Mouse (Mus musculus) testis, adult 2 months (tissue): Measurements from ENCODE around the gene Gtse1. TPM values are rescaled to one million over a fixed set of nuclear protein-coding genes. Genes with fewer than 3 reads are reported as not detected.
"Not testable (repeated sequence)": the region's sequence is repeated elsewhere in the genome, so short reads cannot be mapped to it uniquely, and the experiment has no call there.

Experiments
- H3K27ac ChIP-seq: fragments of 200-500 bp; 2 replicates; pipeline ENCODE4 v1.5.1; 2012; ENCODE audit warnings: low read depth, low read length; ENCODE audit not compliant: control insufficient read depth, insufficient read depth
- H3K27me3 ChIP-seq: fragments of 200-500 bp; 2 replicates; pipeline ENCODE4 v1.6.1; 2012; ENCODE audit warnings: mild to moderate bottlenecking, low read length, moderate library complexity; ENCODE audit not compliant: control insufficient read depth, insufficient read depth
- H3K36me3 ChIP-seq: fragments of 200-500 bp; 2 replicates; pipeline ENCODE4 v1.6.1; 2012; ENCODE audit warnings: mild to moderate bottlenecking, low read length; ENCODE audit not compliant: control insufficient read depth, insufficient read depth
- H3K4me1 ChIP-seq: fragments of 200-500 bp; 2 replicates; pipeline ENCODE4 v1.6.1; 2012; ENCODE audit warnings: low read length; ENCODE audit not compliant: control insufficient read depth, insufficient read depth
- H3K4me3 ChIP-seq: fragments of 200-500 bp; 2 replicates; pipeline ENCODE4 v1.5.1; 2012; ENCODE audit warnings: low read depth, mild to moderate bottlenecking, low read length, moderate library complexity, mixed read lengths; ENCODE audit not compliant: control insufficient read depth
- CTCF ChIP-seq: fragments of 200-500 bp; IDR thresholded peaks from 2 replicates; pipeline ENCODE4 v1.5.1; 2012; ENCODE audit warnings: low read depth, mild to moderate bottlenecking, inconsistent platforms, low read length, moderate library complexity; ENCODE audit not compliant: control insufficient read depth, insufficient read depth, insufficient replicate concordance
- POLR2A ChIP-seq: fragments of 200-500 bp; IDR thresholded peaks from 2 replicates; pipeline ENCODE4 v1.6.1; 2012; ENCODE audit warnings: low read depth, mild to moderate bottlenecking, inconsistent platforms, low read length, moderate library complexity; ENCODE audit not compliant: control insufficient read depth
- polyA plus RNA-seq: library from polyadenylated mRNA; depleted of rRNA; stranded (reverse); fragments of >200 nt; gene quantifications from 2 replicates; pipeline ENCODE4 v1.2.3, GENCODE M21; 2012

Gene Gtse1
- polyA plus RNA-seq, 1 experiment = 9.9 TPM

DNA sequence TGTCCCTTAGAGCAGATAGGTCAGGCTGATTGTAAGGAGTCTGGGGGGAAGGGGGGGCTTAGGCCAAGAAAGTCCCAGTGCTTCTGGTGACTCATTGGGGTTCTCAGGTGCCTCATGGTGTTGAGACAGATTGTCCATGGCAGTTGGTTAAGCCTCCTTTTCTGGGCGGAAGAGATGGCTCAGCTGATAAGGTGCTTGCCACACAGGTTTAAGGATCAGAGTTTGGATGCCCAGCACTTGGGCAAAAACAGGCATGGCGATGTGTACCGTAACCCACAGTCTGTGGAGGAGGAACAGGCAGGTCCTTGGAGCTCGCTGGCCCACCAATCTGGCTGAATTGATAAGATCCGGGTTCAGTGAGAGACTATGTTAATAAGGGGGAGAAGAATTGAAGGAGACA, 22.7 kb upstream of the Gtse1 start:
- H3K36me3 ChIP-seq = no peaks in the 10 kb centered on the region
- H3K4me1 ChIP-seq = peaks cover 8% of the 10 kb centered on the region
- TF ChIP-seq POLR2A (no peak), CTCF (no peak)
- no peak overlapping the region for H3K4me3 ChIP-seq
- H3K27me3 ChIP-seq = no peaks in the 10 kb centered on the region
- no peak overlapping the region for H3K27ac ChIP-seq

DNA sequence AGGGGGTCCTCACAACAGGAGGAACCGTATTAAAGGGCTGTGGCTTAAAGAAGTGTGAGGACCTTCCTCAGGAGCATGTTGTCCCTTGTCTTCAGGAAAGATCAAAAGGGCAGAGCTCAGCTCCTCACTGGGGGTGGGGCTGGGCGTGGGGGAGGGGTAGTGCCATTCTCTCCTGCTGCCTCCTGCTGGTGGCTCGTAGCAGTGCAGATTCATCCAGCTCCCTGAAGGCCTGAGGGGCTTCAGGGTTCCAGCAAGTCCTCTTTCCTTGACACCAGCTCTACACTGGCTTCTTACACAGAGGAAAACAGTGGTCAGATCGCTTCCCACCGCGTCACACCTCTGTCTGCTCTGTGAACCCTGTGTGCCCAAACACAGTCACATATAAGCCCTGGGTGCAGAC, 18.6 kb upstream of the Gtse1 start:
- Histone ChIP-seq H3K4me1 (no peaks in the 10 kb centered on the region), H3K27ac (no peak overlapping the region), H3K27me3 (no peaks in the 10 kb centered on the region), H3K36me3 (no peaks in the 10 kb centered on the region), H3K4me3 (no peak overlapping the region)
- no peak for TF ChIP-seq POLR2A
- peak; percentile 47; the same call in 1 of the 2 replicates for TF ChIP-seq CTCF

DNA sequence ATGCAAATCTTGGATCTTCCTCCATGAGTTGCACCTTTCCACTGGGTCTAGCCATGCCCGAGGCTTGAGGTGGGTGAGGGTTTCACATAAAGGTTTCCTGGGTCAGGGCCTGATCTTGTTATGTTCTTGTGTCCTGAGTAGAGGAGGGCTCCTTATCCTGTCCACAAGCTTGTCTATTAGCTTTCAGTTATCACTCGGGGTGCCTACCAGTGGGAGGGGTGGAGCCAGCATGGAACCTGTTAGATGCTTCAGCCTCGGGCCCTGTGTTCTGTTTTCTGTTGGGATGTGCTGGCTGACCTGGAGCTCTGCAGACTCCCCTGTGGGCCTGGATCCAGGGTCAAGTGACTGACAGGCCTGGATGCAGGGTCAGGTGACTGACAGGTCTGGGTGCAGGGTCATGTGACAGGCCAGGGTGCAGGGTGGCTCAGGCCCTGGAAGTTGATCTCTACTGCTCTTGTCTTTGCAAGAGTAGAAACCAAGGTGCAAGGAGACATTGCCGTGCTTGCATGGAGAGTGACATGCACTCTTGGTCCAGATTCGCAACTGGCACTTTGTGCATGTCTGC, 17.7 kb upstream of the Gtse1 start:
- no peaks in the 10 kb centered on the region for H3K4me1 ChIP-seq
- H3K36me3 ChIP-seq = no peaks in the 10 kb centered on the region
- H3K4me3 ChIP-seq = no peak overlapping the region
- H3K27ac ChIP-seq = no peak overlapping the region
- TF ChIP-seq POLR2A = no peak
- no peak for TF ChIP-seq CTCF
- no peaks in the 10 kb centered on the region for H3K27me3 ChIP-seq

DNA sequence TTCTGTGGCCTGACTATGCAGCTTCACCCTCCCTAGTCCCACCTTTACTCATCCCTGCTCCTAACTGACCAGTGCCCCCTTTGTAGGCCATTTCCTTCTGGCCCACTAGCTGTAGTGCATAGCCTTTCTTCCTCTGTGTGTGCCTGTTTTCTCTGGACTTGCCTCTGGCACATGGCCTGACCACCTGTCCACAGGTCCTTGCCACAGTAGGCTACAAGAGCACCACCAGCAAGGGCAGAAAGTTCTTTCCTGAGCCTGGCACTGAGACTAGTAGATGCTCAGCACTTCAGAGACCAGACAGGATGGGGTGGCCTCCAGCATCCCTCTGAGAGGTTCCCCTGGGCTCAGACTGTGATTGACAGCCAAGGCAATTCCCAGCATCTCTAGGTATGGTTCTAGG, 14.5 kb upstream of the Gtse1 start:
- H3K4me1 ChIP-seq = no peaks in the 10 kb centered on the region
- no peak for TF ChIP-seq CTCF
- no peak for TF ChIP-seq POLR2A
- no peaks in the 10 kb centered on the region for H3K27me3 ChIP-seq
- H3K27ac ChIP-seq = no peak overlapping the region
- H3K4me3 ChIP-seq = no peak overlapping the region
- no peaks in the 10 kb centered on the region for H3K36me3 ChIP-seq

DNA sequence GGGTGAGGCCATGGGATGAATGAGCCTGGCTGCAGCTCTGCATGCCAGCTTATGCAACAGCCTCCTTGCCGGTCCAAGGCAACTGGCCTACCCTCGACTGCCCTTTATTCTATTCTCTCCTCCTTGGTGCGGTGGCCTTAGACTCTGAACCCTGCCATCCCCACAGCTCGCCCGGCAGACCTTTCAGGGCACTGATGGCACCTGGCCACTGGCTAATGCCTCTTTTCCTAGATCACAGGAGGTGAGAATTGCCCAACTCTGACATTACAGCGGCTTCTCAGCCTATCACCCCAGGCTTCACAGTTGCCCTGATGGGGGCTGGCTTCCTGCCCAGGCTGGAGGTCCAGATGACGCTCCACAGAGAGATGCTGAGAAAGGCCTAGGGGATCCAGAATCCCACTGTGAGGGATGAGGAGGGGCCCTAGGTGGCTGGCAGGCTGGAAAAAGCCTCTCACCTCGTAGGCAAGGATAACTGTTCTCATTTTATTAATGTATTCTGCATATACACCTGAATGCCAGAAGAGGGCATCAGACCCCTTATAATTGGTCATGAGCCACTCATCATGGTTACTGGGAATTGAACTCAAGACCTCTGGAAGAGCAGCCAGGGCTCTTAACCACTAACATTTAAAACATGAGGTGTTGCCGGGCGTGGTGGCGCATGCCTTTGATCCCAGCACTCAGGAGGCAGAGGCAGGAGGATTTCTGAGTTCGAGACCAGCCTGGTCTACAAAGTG, 7.7 kb upstream of the Gtse1 start:
- Histone ChIP-seq H3K36me3 (no peaks in the 10 kb centered on the region), H3K4me1 (peaks cover 14% of the 10 kb centered on the region), H3K4me3 (no peak overlapping the region), H3K27me3 (no peaks in the 10 kb centered on the region), H3K27ac (no peak overlapping the region)
- TF ChIP-seq CTCF = no peak
- no peak for TF ChIP-seq POLR2A

DNA sequence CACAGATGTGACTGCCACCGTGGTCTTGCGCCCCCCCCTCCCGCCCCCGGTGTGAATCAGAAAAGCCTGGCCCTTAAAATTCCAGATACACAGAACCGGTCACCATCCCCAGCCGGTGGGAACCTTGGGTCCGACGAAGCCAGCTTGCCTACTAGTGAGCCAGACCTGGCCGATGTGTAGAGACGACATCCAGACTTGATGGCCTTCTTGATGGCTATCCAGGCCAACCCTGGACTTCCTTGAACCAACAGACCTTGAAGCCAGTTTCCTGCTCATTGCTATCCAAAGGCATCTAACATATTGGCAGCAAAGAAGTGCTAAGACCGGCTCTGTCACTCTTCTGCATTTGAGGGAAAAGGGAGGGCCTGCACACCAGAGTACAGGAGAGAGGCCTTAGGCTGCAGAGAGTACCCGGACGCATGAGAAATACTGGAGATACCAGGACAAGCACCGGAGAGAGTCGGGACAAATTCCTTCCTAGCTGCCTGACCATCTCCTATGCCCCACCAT, 510 bp upstream of the Gtse1 start:
- H3K27ac ChIP-seq = peak overlapping the region; percentile 2; the same call in 1 of the 2 replicates
- peak overlapping the region; percentile 98 for H3K4me3 ChIP-seq
- no peaks in the 10 kb centered on the region for H3K27me3 ChIP-seq
- H3K36me3 ChIP-seq = no peaks in the 10 kb centered on the region; the same call in none of the 2 replicates
- H3K4me1 ChIP-seq = peaks cover 3% of the 10 kb centered on the region
- no peak for TF ChIP-seq POLR2A
- TF ChIP-seq CTCF = no peak

DNA sequence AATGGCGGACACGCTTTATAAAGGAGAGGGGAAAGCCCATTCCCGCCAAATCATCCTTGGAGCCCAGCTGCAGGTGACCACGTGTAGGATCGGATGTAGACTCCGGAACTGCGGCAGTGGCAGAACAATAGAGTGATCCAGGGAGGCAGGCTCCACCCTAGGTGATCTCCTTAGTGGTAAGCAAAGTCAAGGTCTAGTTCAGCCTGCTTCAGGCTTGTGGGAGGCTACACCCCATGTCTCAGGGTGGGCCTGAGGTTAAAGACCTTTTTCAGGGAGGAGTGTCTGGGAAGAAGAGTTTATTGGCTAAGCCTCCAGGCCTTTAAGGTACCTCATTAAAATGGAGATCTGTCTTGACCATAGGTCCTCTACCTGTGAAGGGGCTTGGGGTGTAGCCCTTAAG, 6.4 kb downstream of the Gtse1 start:
- H3K27me3 ChIP-seq, H3K27ac ChIP-seq, H3K4me1 ChIP-seq, H3K36me3 ChIP-seq, H3K4me3 ChIP-seq: not testable (repeated sequence)

DNA sequence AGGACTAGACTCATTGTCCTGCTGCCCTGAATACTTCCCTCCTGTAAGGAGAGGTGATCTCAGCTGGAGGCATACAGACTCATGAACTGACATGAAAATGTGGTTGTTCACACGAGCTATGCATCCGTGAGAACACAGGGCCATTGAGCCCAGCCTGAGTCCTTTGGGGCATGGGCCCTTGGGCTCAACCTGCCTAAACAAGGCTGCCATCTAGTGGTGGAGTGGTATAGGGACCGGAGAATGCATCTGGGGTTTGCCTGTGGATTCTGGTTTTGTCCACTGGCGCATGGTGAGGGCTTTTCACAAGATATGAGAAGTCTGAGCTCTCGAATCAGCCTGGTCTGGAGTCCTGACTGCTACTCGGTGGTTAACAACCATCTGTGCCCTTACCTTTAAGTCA, 8.2 kb downstream of the Gtse1 start:
- H3K27me3 ChIP-seq = no peaks in the 10 kb centered on the region
- TF ChIP-seq POLR2A = no peak
- peak; percentile 85 for TF ChIP-seq CTCF
- no peak overlapping the region for H3K4me3 ChIP-seq
- peaks cover 4% of the 10 kb centered on the region for H3K36me3 ChIP-seq
- H3K27ac ChIP-seq = no peak overlapping the region
- H3K4me1 ChIP-seq = no peaks in the 10 kb centered on the region; the same call in 1 of the 2 replicates
